Mouse (Mus musculus) limb, embryonic 12.5 days (tissue): ENCODE results near the gene Ankrd44. TPM values are rescaled to one million over a fixed set of nuclear protein-coding genes. Genes with fewer than 3 reads are reported as not detected.

Experiments used
- ATAC-seq: fragments of 200-750 bp; cut with Nextera tagmentation; 2 replicates; pipeline ENCODE4 v1.8.0; 2017; ENCODE audit warnings: low read depth, moderate TSS enrichment; ENCODE audit not compliant: insufficient number of reproducible peaks, insufficient read depth, low FRiP score, low TSS enrichment
- H3K27ac ChIP-seq: fragments of 300-500 bp; sonication (generic); 2 replicates; pipeline ENCODE4 v1.5.1; 2016; ENCODE audit warnings: mild to moderate bottlenecking, moderate library complexity
- H3K27me3 ChIP-seq: fragments of 300-500 bp; sonication (generic); 2 replicates; pipeline ENCODE4 v1.6.1; 2016; ENCODE audit warnings: mild to moderate bottlenecking, moderate library complexity
- H3K36me3 ChIP-seq: fragments of 300-500 bp; sonication (generic); 2 replicates; pipeline ENCODE4 v1.6.1; 2016; ENCODE audit warnings: mild to moderate bottlenecking, moderate library complexity
- H3K4me1 ChIP-seq: fragments of 300-500 bp; sonication (generic); replicated peaks from 2 replicates; pipeline ENCODE4 v1.6.1; 2016
- H3K4me2 ChIP-seq: fragments of 300-500 bp; sonication (generic); 2 replicates; pipeline ENCODE4 v1.6.1; 2016; ENCODE audit warnings: mild to moderate bottlenecking, moderate library complexity
- H3K4me3 ChIP-seq: fragments of 300-500 bp; sonication (generic); replicated peaks from 2 replicates; pipeline ENCODE4 v1.5.1; 2016; ENCODE audit warnings: mild to moderate bottlenecking
- H3K9ac ChIP-seq: fragments of 300-500 bp; sonication (generic); replicated peaks from 2 replicates; pipeline ENCODE4 v1.6.1; 2016; ENCODE audit warnings: mild to moderate bottlenecking, moderate library complexity
- H3K9me3 ChIP-seq: fragments of 300-500 bp; sonication (generic); 2 replicates; pipeline ENCODE4 v1.6.1; 2016; ENCODE audit warnings: mild to moderate bottlenecking, moderate library complexity
- WGBS: fragments of 180-500 bp; shearing (Covaris S2); methylation state at CpG from one replicate; pipeline ENCODE4 v1.1.7; 2016; 5-methylcytosine and 5-hydroxymethylcytosine counted together
- microRNA-seq: library from miRNA; unstranded; fragments of <30 nt; microRNA quantifications from one replicate; pipeline ENCODE4, GENCODE M21; 2017
- polyA plus RNA-seq: library from polyadenylated mRNA; unstranded; fragments of >200 nt; fragmentation: Nextera tagmentation; extraction: Ambion mirVana; gene quantifications from 2 replicates; pipeline ENCODE4 v1.2.1, GENCODE M21; 2016

The Ankrd44 gene
- polyA plus RNA-seq, 1 experiment from 2014 or later = 22.2 TPM

- 86% methylated on average over 1 of the region's 1 CpGs for WGBS
- H3K4me1 ChIP-seq = no peaks in the 10 kb centered on the region
- H3K4me2 ChIP-seq = no peak overlapping the region
- H3K27ac ChIP-seq = no peak overlapping the region
- no peaks in the 10 kb centered on the region for H3K27me3 ChIP-seq
- no peak for ATAC-seq
- no peak overlapping the region for H3K9ac ChIP-seq
- no peaks in the 10 kb centered on the region for H3K36me3 ChIP-seq
- no peak overlapping the region for H3K4me3 ChIP-seq
- no peaks in the 10 kb centered on the region for H3K9me3 ChIP-seq
These were observed 319.3 kb downstream of the Ankrd44 start for GRCm38 (mm10) chr1:54606936-54607335.

GRCm38 (mm10) chr1:54601692-54602091 is 324.5 kb downstream of the Ankrd44 start:
- no peak for ATAC-seq
- no peak overlapping the region for H3K4me2 ChIP-seq
- 0 out of 2 replicates have a peak, but pooled peaks cover 5% of the 10 kb centered on the region for H3K9me3 ChIP-seq
- no peak overlapping the region for H3K4me3 ChIP-seq
- H3K27ac ChIP-seq = no peak overlapping the region
- H3K9ac ChIP-seq = no peak overlapping the region
- H3K27me3 ChIP-seq = no peaks in the 10 kb centered on the region
- no peaks in the 10 kb centered on the region for H3K4me1 ChIP-seq
- H3K36me3 ChIP-seq = no peaks in the 10 kb centered on the region
- 95% methylated on average over 9 of the region's 9 CpGs for WGBS

GRCm38 (mm10) chr1:54600275-54600674 is 325.9 kb downstream of the Ankrd44 start:
- 57% methylated on average over 1 of the region's 1 CpGs for WGBS
- H3K4me2 ChIP-seq = no peak overlapping the region
- H3K27ac ChIP-seq = no peak overlapping the region
- H3K9me3 ChIP-seq = 0 out of 2 replicates have a peak, but pooled peaks cover 5% of the 10 kb centered on the region
- H3K4me1 ChIP-seq = no peaks in the 10 kb centered on the region
- no peaks in the 10 kb centered on the region for H3K36me3 ChIP-seq
- H3K4me3 ChIP-seq = no peak overlapping the region
- no peaks in the 10 kb centered on the region for H3K27me3 ChIP-seq
- ATAC-seq = no peak
- no peak overlapping the region for H3K9ac ChIP-seq

GRCm38 (mm10) chr1:54597594-54598217 is 328.5 kb downstream of the Ankrd44 start:
- no peak for ATAC-seq
- no peaks in the 10 kb centered on the region for H3K36me3 ChIP-seq
- no peak overlapping the region for H3K9ac ChIP-seq
- no peaks in the 10 kb centered on the region for H3K4me1 ChIP-seq
- H3K4me2 ChIP-seq = no peak overlapping the region
- 0 out of 2 replicates have a peak, but pooled peaks cover 5% of the 10 kb centered on the region for H3K9me3 ChIP-seq
- 87% methylated on average over 4 of the region's 4 CpGs for WGBS
- H3K27me3 ChIP-seq = no peaks in the 10 kb centered on the region
- no peak overlapping the region for H3K27ac ChIP-seq
- H3K4me3 ChIP-seq = no peak overlapping the region

- Histone ChIP-seq H3K9ac (no peak overlapping the region), H3K36me3 (no peaks in the 10 kb centered on the region), H3K27ac (no peak overlapping the region), H3K4me1 (no peaks in the 10 kb centered on the region), H3K4me2 (no peak overlapping the region), H3K27me3 (no peaks in the 10 kb centered on the region), H3K9me3 (0 out of 2 replicates have a peak, but pooled peaks cover 5% of the 10 kb centered on the region), H3K4me3 (no peak overlapping the region)
- no peak for ATAC-seq
- WGBS = 81% methylated on average over 2 of the region's 2 CpGs
These were observed 330.0 kb downstream of the Ankrd44 start for GRCm38 (mm10) chr1:54596151-54596550.

Small RNA genes lying within 50 kb of the gene (microRNA-seq; reads per million reads assigned to microRNA genes)
- gene Gm24053 = not detected

Other genes with a start within 250 kb of the Ankrd44 start
- gene Sf3b1, start 101.1 kb upstream of the Ankrd44 start, polyA plus RNA-seq = 337 and 360 TPM in 2 replicates
- gene Coq10b, start 126.4 kb upstream of the Ankrd44 start, polyA plus RNA-seq = 21.4 and 22.3 TPM in 2 replicates
- gene Hspe1, start 161.7 kb upstream of the Ankrd44 start, polyA plus RNA-seq = 485 and 512 TPM in 2 replicates
- 378 and 384 TPM in 2 replicates for gene Hspd1, start 161.9 kb upstream of the Ankrd44 start, polyA plus RNA-seq
- gene Mob4, start 204.8 kb upstream of the Ankrd44 start, polyA plus RNA-seq = 151 and 159 TPM in 2 replicates